Mouse (Mus musculus) CH12.LX (cell line): ENCODE measurements at regions not wholly inside any gene's neighbourhood (a gene's known extent, or its start where the extent isn't known, plus 50 kb on each side); places are given as distances from the start of the nearest gene placed in this dataset.

Experiments
- DNase-seq: peaks from one replicate; pipeline ENCODE4 v3.0.0-alpha.2; 2013; ENCODE audit errors: extremely low read depth
- H3K27ac ChIP-seq: 2 replicates; pipeline ENCODE4 v1.5.1; 2012; ENCODE audit warnings: low read depth, mild to moderate bottlenecking, control low read depth, moderate library complexity; ENCODE audit not compliant: insufficient read depth
- H3K27me3 ChIP-seq: replicated peaks from 2 replicates; pipeline ENCODE3; 2012; ENCODE audit warnings: inconsistent platforms
- H3K36me3 ChIP-seq, 2 experiments: replicated peaks in 1 of 2; 2 replicates each; pipeline versions ENCODE3 to v1.6.1; 2012; ENCODE audit warnings: inconsistent platforms in 1 of 2, low read length in 1 of 2, mild to moderate bottlenecking in 1 of 2, mixed read lengths in 1 of 2, moderate library complexity in 1 of 2; ENCODE audit not compliant: control insufficient read depth in 1 of 2, insufficient read depth in 1 of 2
- H3K4me1 ChIP-seq, 2 experiments: 2 replicates each; pipeline ENCODE4 v1.6.1; 2012; ENCODE audit warnings: inconsistent platforms in 1 of 2, moderate library complexity in 1 of 2; ENCODE audit not compliant: insufficient read depth in 2 of 2, control insufficient read depth in 1 of 2
- H3K4me2 ChIP-seq: 2 replicates; pipeline ENCODE4 v1.6.1; 2012; ENCODE audit warnings: low read depth, mild to moderate bottlenecking, control low read depth; ENCODE audit not compliant: poor library complexity, insufficient read depth, severe bottlenecking
- H3K4me3 ChIP-seq, 3 experiments: fragments of 150-350 bp in 1 of 3; sonication (generic) in 1 of 3; replicated peaks in 1 of 3; 2 replicates each; pipeline versions ENCODE3 to v1.5.1; 2011 to 2012; ENCODE audit warnings: low read depth in 2 of 3, low read length in 2 of 3, mild to moderate bottlenecking in 2 of 3, moderate library complexity in 2 of 3, control low read depth in 1 of 3, improper control_type of control experiment in 1 of 3, inconsistent platforms in 1 of 3, mixed read lengths in 1 of 3; ENCODE audit not compliant: poor library complexity in 1 of 3
- H3K79me2 ChIP-seq: replicated peaks from 2 replicates; pipeline ENCODE4 v1.6.1; 2012; ENCODE audit warnings: mild to moderate bottlenecking, moderate library complexity; ENCODE audit not compliant: control insufficient read depth, poor library complexity, insufficient read depth, severe bottlenecking; ENCODE audit errors: extremely low read depth
- H3K9ac ChIP-seq: 2 replicates; pipeline ENCODE4 v1.6.1; 2012; ENCODE audit warnings: low read depth, mild to moderate bottlenecking, control low read depth, moderate library complexity; ENCODE audit not compliant: insufficient read depth
- H3K9me3 ChIP-seq: replicated peaks from 2 replicates; pipeline ENCODE3; 2012; ENCODE audit warnings: low read length, inconsistent platforms, mixed read lengths
- BHLHE40 ChIP-seq: IDR thresholded peaks from 2 replicates; pipeline ENCODE4 v1.6.1; 2011; ENCODE audit warnings: mild to moderate bottlenecking, low read depth, low read length, improper control_type of control experiment
- CHD1 ChIP-seq: IDR thresholded peaks from 2 replicates; pipeline ENCODE4 v1.6.1; 2012; ENCODE audit warnings: low read depth, low read length, improper control_type of control experiment, inconsistent platforms
- CTCF ChIP-seq, 2 experiments: IDR thresholded peaks in 1 of 2; conservative IDR thresholded peaks in 1 of 2; 2 replicates each; pipeline ENCODE4 v1.5.1; 2011 to 2012; ENCODE audit warnings: low read depth in 2 of 2, low read length in 2 of 2, improper control_type of control experiment in 1 of 2, inconsistent platforms in 1 of 2, mild to moderate bottlenecking in 1 of 2, moderate library complexity in 1 of 2
- E2F4 ChIP-seq: IDR thresholded peaks from 2 replicates; pipeline ENCODE4 v1.6.1; 2011; ENCODE audit warnings: low read depth, low read length, improper control_type of control experiment; ENCODE audit not compliant: insufficient replicate concordance
- ETS1 ChIP-seq: conservative IDR thresholded peaks from 2 replicates; pipeline ENCODE4 v1.6.1; 2012; ENCODE audit warnings: low read depth, mild to moderate bottlenecking, inconsistent platforms, low read length, improper control_type of control experiment, moderate library complexity
- GABPA ChIP-seq: IDR thresholded peaks from 2 replicates; pipeline ENCODE4 v1.6.1; 2012; ENCODE audit warnings: low read depth, low read length, improper control_type of control experiment, inconsistent platforms; ENCODE audit not compliant: insufficient replicate concordance
- HCFC1 ChIP-seq: IDR thresholded peaks from 2 replicates; pipeline ENCODE4 v1.6.1; 2012; ENCODE audit warnings: low read depth, mild to moderate bottlenecking, inconsistent platforms, low read length, improper control_type of control experiment
- IRF4 ChIP-seq: IDR thresholded peaks from 2 replicates; pipeline ENCODE4 v1.6.1; 2014; ENCODE audit warnings: low read depth, mild to moderate bottlenecking, inconsistent platforms, low read length, improper control_type of control experiment
- JUND ChIP-seq: conservative IDR thresholded peaks from 2 replicates; pipeline ENCODE4 v1.6.1; 2011; ENCODE audit warnings: low read depth, low read length, improper control_type of control experiment
- KAT2A ChIP-seq: IDR thresholded peaks from 2 replicates; pipeline ENCODE4 v1.6.1; 2012; ENCODE audit warnings: low read length, improper control_type of control experiment, inconsistent platforms; ENCODE audit not compliant: insufficient replicate concordance
- MAFK ChIP-seq: IDR thresholded peaks from 2 replicates; pipeline ENCODE4 v1.6.1; 2011; ENCODE audit warnings: low read length, improper control_type of control experiment; ENCODE audit not compliant: insufficient replicate concordance
- MAX ChIP-seq: IDR thresholded peaks from 2 replicates; pipeline ENCODE4 v1.6.1; 2011; ENCODE audit warnings: low read length, improper control_type of control experiment
- MAZ ChIP-seq: IDR thresholded peaks from 2 replicates; pipeline ENCODE4 v1.6.1; 2012; ENCODE audit warnings: low read depth, mild to moderate bottlenecking, inconsistent platforms, low read length, improper control_type of control experiment, moderate library complexity
- MEF2A ChIP-seq: IDR thresholded peaks from 2 replicates; pipeline ENCODE4 v1.6.1; 2014; ENCODE audit warnings: low read depth, mild to moderate bottlenecking, inconsistent platforms, low read length, improper control_type of control experiment, borderline replicate concordance
- NELFE ChIP-seq: IDR thresholded peaks from 2 replicates; pipeline ENCODE4 v1.6.1; 2011; ENCODE audit warnings: low read depth, low read length, improper control_type of control experiment
- NRF1 ChIP-seq: IDR thresholded peaks from 2 replicates; pipeline ENCODE4 v1.6.1; 2014; ENCODE audit warnings: low read depth, mild to moderate bottlenecking, inconsistent platforms, low read length, improper control_type of control experiment, moderate library complexity
- SIN3A ChIP-seq: IDR thresholded peaks from 2 replicates; pipeline ENCODE4 v1.6.1; 2012; ENCODE audit warnings: low read length, improper control_type of control experiment, inconsistent platforms
- TBP ChIP-seq: conservative IDR thresholded peaks from 2 replicates; pipeline ENCODE4 v1.6.1; 2011; ENCODE audit warnings: low read depth, low read length, improper control_type of control experiment
- TCF12 ChIP-seq: IDR thresholded peaks from 2 replicates; pipeline ENCODE4 v1.6.1; 2014; ENCODE audit warnings: low read depth, mild to moderate bottlenecking, inconsistent platforms, low read length, improper control_type of control experiment
- ZKSCAN1 ChIP-seq: IDR thresholded peaks from 2 replicates; pipeline ENCODE4 v1.6.1; 2012; ENCODE audit warnings: low read depth, inconsistent platforms, low read length, improper control_type of control experiment, borderline replicate concordance
- ZMIZ1 ChIP-seq: IDR thresholded peaks from 2 replicates; pipeline ENCODE4 v1.6.1; 2012; ENCODE audit warnings: low read depth, mild to moderate bottlenecking, inconsistent platforms, low read length, improper control_type of control experiment
- ZNF384 ChIP-seq: IDR thresholded peaks from 2 replicates; pipeline ENCODE4 v1.6.1; 2012; ENCODE audit warnings: low read depth, low read length, improper control_type of control experiment, inconsistent platforms
- dilution Hi-C: fragments of 300-500 bp; cut with MboI; formaldehyde crosslinking; loops from 2 replicates; pipeline ENCODE4 v1.14.3; 2020; ENCODE audit warnings: low sequenced_read_pairs; ENCODE audit not compliant: extremely low pct_unique_long_range_greater_than_20kb, extremely low pct_ligation_motif_present
- in situ Hi-C: fragments of 300-500 bp; cut with MboI; formaldehyde crosslinking; loops from 3 replicates; pipeline ENCODE4 v1.14.3; 2019; ENCODE audit warnings: low sequenced_read_pairs, low pct_ligation_motif_present, low pct_unique_long_range_greater_than_20kb, mixed read lengths

DNA sequence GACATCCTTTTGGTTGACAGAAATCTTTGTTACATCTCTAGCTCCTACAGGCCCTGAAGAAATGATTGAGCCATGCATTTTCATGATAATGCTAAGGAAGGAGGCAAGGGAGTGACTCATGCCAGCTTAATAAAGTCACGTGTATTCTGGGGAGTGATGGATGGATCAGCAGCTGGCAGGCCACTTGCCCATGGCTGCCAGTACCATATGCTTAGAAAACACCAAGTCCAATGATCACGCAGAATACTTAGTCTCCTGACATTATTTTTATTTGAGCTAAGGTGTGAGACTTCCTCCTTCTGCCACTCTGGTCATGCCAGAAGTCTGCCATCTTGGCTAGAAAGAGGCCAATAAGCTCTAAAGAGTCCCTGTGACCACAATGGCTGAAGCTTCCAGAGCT lies 129.3 kb downstream of the H2afy start:
- in situ Hi-C loops (no loop called here), dilution Hi-C loops (no loop called here)
- no peak overlapping the region for H3K4me2 ChIP-seq
- no peak overlapping the region for H3K9ac ChIP-seq
- TF ChIP-seq ETS1 (no peak), IRF4 (no peak), ZKSCAN1 (no peak), GABPA (no peak), HCFC1 (no peak), NELFE (no peak), JUND (no peak), SIN3A (no peak), ZMIZ1 (no peak), MAZ (no peak), MAX (no peak), ZNF384 (no peak), E2F4 (no peak), CTCF (conservative IDR thresholded peaks at IDR 0.05 in 1 of 2, IDR thresholded peaks at IDR 0.05 in 1 of 2; ENCODE audit: low read depth in 2 of 2, low read length in 2 of 2) (no peak), NRF1 (no peak), CHD1 (no peak), BHLHE40 (no peak)
- TF ChIP-seq, all 38 proteins: peak for 0
- Histone ChIP-seq H3K79me2 (no peaks in the 10 kb centered on the region), H3K4me1 (no peaks in the 10 kb centered on the region), H3K4me3 (no peak overlapping the region), H3K36me3 (no peaks in the 10 kb centered on the region), H3K9me3 (no peaks in the 10 kb centered on the region), H3K27ac (no peak overlapping the region), H3K27me3 (peaks cover 48% of the 10 kb centered on the region)
- no peak for DNase-seq

- no peak for TF ChIP-seq BHLHE40
- TF ChIP-seq CHD1, result no peak
- no peak for TF ChIP-seq TBP
- no peak for TF ChIP-seq ZNF384
- TF ChIP-seq ZKSCAN1, result no peak
- no peak for TF ChIP-seq MEF2A
- TF ChIP-seq ETS1, result no peak
- TF ChIP-seq MAZ, result no peak
- no peak for TF ChIP-seq TCF12
- TF ChIP-seq GABPA, result no peak
- no peak for TF ChIP-seq KAT2A
- TF ChIP-seq SIN3A, result no peak
- TF ChIP-seq E2F4, result no peak
- no peak for TF ChIP-seq MAFK
- in situ Hi-C loops, result no loop called here
- Histone ChIP-seq H3K27me3 (peaks cover 48% of the 10 kb centered on the region), H3K4me2 (no peak overlapping the region), H3K36me3 (no peaks in the 10 kb centered on the region), H3K27ac (no peak overlapping the region), H3K4me3 (no peak overlapping the region), H3K4me1 (no peaks in the 10 kb centered on the region), H3K79me2 (no peaks in the 10 kb centered on the region), H3K9me3 (no peaks in the 10 kb centered on the region), H3K9ac (no peak overlapping the region)
- no peak for DNase-seq
- dilution Hi-C loops, result no loop called here
Measured at GRCm38 (mm10) chr13:56005746-56006145, 130.4 kb downstream of the H2afy start.
